Mouse (Mus musculus): ENCODE measurements around the gene Ccm2.

The Ccm2 gene

DNA sequence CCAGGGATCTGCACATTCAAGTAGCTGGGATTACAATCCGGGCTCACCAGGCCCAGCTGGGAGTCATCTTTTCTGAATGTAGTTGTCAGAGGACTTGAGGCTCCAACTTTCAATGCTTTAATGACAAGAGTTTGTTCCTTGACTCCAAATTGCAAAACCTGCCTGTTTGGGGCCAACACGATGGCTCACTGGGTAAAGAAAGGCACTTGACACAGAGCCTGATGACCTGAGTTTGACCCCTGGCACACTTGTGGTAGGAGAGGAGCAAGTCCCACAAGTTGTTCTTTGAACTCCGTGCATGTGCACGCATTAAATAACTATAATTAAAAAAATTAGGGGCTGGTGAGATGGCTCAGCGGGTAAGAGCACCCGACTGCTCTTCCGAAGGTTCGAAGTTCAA is 16.7 kb upstream of the Ccm2 start:
- DNase-seq (ENCODE audit: low spot score) = no peak

DNA sequence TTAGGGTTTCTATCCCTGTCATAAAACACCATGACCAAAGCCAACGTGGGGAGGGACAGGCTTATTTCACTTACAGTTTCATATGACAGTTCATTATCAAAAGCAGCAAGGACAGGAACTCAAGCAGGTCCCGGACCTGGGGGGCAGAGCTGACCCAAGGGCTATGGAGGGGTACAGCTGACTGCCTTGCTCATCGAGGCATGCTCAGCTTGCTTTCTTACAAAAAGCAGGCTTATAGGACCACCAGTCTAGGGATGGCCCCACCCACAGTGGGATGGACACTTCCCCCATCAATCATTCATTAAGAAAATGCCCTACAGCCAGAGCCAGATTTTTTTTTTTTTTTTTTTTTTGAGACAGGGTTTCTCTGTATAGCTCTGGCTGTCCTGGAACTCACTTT is 15.9 kb upstream of the Ccm2 start:
- DNase-seq (ENCODE audit: low spot score) = no peak

DNA sequence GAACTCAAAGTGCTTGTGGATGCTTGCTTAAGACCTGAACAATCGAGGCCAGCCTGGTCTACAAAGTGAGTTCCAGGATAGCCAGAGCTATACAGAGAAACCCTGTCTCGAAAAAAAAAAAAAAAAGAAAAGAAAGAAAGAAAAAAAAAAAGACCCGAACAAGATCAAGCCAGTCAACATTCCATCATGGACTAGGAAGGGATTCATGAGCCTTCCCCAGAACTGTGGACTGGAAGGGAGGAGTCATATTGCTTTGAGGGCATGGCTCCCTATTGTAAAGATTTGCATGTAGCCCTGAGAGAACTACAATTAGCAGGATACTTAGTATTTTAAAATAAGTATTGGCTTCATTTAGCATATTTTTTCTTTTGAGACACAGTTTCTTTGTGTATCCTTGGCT is 2.0 kb upstream of the Ccm2 start:
- no peak for DNase-seq (ENCODE audit: low spot score)

DNA sequence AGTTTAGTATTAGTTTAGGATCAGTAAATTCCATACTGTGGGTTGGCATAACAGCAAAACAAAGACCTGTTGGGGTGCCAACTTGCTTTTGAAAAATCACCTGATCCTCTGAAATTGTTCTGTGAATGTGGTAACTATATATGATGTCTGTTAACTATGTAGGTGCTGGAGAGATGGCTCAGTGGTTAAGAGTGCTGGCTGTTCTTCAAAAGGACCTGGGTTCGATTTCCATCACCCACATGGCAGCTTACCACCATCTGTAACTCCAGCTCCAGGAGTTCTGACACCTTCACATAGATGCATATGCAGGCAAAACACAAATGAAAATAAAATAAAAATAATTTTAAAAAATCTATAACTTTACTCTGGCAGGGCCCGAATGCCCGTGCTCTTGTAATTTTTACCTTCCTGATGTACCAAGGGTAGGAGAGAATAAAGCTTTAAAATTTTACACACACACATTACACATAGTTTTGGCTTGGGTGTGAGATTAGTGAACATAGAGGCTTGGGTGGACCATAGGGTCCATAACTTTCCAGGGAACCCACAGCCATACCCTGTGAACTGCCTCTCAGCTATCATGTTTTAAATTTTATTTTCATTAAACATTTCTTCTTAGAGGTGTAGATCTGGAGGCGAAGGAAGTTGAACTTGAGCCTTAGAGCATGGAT is 1.4 kb upstream of the Ccm2 start:
- DNase-seq (ENCODE audit: low spot score) = no peak

DNA sequence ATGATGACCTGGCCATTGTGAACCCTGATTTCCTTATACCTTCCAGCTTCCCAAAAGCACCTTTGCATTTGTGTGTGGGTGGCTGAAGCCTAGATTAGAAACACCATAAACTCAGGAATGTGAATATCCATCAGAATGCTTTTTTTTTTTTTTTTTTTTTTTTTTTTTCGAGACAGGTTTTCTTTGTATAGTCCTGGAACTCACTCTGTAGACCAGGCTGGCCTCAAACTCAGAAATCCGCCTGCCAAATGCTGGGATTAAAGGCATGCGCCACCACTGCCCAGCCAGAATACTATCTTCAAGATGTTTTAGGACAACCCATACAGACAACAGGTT is 862 bp upstream of the Ccm2 start:
- no peak for DNase-seq (ENCODE audit: low spot score)

DNA sequence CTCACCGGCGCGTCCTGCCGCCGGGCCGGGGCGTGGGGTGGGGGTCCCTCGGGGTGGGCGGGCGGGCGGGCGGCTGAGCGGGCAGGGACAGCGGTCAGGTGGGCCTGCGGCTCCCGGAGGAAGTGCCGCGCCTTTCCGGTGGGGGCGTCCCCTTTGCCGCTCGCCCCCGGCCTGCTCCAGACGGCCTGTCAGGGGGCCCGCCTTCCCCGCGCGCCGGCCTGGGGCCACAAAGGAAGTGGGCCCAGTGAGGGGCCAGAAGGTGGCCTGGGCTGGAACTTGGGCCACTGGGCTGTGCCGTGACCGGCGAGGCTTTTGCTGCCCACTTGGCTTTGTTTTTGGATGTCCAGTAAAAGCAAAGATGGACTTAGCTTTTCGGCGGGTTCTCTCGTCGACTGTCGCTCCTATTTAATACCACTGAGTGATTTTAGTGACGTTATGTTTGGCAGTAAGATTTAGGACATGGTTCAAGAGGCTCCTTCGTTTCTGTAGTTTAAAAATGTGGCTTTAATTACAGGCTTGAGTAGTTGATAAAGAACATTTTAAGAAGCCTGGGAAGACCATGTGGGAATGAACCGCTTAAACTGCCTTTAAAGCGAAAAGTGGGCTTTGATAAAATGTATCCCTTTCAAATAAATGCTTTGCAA is 472 bp downstream of the Ccm2 start:
- peak; percentile 22 for DNase-seq (ENCODE audit: low spot score)

DNA sequence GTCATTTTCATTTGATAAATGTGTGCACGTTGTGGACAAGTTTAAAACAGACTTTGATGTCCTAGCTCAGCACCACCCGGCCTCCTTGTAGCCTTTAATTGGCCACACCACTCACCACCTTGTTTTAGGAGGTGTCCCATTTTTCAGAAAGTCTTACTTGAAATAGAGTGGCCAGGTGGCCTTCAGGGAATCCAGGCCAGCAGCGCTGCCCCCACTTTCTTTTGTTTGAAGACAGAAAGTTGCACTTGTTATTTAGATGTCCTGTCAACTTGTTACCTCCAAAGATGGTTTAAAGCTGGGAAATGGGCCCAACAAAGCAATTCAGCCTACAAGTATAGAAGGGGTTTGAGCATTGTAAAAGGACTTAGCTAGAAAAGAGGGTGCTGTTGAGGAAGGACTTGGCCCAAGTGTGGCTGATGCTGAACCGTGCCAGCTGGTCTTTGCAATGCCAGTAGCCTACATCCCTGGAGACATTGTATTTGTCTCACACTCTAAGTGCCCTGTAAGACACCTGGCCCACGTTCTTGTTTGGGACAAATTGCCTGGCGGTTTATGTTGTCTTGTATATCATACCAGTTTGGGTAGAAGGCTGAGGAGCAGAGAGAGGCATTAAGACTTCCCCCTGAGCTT is 1.1 kb downstream of the Ccm2 start:
- DNase-seq (ENCODE audit: low spot score) = no peak

DNA sequence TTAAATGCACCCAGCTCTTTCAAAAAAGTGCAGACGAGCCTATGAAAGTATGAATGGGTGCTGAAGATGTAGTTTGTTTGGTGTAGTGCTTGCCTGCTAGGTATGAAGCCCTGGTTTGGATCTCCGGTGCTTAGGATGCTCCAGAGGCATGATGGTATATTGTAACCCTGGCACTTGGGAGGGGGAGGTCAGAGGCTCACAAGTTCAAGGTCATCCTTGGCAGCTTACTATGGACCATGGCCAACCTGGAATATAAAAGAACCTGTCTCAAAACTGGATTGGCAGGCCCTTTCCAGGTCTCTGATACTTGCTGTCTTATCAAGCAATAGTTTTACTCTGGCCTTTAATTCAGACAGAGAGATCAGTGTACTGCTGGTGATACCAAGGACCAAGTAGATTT is 3.1 kb downstream of the Ccm2 start:
- no peak for DNase-seq (ENCODE audit: low spot score)

DNA sequence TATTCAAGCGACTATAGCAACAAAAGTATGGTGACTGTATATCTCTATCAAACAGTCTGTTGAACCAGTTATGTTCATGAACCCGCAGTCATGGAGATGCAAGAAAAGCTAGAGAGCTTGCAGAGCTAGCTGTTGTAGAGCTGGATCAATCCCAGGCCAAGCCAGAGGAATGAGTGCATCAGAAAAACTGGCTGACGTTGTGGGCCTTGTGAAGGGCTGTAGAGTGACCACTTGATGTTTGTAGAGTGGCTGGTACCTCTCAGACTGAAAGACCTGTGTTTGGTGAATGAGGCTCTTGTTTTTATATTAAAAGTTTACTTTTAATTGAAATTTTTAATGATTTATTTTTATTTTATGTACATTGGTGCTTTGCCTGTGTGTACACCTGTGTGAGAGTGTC is 3.5 kb downstream of the Ccm2 start:
- DNase-seq (ENCODE audit: low spot score) = no peak

DNA sequence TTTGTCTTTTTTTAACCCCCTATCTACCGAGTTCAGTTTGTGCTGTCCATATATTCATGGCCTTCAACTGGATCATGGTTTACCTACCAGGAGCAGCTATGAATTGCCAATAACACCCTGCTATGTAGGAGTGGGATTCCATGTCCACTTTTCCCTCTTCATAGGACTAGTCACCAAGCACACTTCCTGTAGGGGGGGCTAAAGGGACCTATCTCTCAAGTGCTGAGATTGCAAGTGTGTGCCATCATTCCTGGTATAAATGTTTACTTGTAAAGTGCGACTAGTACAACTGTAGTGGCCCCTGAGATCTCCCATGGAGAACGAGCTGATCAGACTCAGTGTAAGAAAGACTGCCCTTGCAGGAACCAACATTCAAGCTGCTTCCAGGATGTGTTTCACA is 11.5 kb downstream of the Ccm2 start:
- DNase-seq (ENCODE audit: low spot score) = no peak

DNA sequence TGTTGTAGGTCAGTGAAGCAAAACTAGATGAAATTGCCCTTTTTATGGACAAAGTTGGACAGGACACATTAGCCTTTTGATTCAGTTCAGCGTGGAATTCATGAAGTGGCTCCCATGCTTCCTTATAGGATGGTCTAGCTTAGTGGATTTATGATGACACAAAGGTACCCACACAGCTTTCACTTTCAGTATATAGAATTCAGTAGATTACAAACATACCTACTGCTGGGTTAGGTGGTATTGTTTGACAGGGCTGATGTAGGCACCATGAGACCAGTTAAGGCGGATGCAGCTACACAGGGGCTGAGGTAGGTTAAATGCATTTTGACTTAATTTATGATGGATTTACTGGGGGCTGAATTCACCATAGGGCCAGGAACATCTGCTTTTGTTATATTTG is 13.3 kb downstream of the Ccm2 start:
- no peak for DNase-seq (ENCODE audit: low spot score)

DNA sequence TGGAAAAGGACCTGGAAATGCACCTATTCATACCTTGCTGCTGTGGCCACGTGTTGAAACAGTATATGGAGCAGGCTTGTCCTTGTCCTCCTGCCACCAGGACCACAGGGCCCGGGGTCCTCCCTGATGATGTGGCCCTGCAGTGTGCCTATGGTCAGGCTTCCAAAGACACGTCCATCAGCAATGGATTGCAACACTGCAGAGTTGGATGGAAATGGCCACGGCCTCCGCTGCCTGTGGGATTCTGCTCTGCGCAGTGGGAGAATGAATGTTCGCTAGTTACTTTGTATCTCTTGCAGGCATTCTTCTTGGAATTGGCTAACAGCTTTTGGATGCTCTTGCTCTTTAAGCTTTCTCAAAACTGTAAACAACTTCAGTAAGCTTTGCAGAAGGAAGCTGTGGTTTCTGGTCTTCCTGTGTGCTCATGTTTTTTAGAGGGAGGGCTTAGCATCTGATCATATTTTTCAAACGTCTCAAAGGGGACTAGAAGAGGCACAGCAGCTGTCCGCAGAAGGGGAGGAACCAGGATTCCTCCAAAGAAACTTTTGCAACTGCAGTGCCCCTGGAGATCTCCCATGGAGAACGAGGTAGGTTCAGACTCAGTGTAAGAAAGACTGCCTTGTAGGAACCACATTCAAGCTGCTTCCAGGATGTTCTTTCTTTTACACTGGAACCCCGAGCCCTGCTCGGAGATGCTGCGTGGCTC is 14.1 kb downstream of the Ccm2 start:
- no peak for DNase-seq (ENCODE audit: low spot score)

DNA sequence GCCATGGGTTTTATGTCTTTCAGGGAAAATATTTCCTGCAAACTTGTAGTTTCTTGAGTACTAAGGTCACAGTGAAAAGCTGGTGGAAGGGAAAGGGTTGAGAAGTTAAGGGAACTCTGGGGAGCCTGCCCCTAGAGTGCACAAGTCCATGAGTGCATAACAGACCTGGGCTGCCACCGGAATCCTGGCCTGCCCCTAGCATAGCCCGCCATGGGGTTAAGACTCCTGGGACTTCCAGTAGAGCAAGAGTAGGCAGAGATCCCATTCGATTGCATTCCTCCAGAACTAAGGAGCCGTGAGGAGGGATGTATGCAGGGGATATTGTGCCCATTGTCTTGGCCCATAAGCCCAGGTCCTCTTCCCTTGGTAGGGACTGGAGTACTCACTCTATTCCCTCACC is 14.8 kb downstream of the Ccm2 start:
- DNase-seq (ENCODE audit: low spot score) = no peak

DNA sequence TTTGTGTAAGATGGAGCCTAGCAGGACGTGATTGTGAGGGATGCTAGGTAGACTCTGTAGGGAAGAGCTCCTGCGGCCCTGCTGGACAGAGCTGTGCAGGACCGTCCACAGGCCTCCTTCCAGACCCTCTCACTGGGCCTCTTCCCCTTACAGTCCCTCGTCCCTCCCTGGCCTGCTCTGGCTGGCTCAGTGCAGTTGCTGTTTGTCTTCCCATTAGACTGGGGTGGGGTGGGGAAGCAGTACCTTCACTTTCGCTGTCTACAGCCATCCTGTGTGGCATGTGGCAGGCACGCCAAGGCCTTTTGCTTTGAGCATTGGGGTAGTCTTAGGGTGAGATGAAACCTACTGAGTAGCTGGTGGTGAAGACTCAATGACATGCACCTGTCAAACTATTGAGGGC is 15.7 kb downstream of the Ccm2 start:
- DNase-seq (ENCODE audit: low spot score) = no peak

DNA sequence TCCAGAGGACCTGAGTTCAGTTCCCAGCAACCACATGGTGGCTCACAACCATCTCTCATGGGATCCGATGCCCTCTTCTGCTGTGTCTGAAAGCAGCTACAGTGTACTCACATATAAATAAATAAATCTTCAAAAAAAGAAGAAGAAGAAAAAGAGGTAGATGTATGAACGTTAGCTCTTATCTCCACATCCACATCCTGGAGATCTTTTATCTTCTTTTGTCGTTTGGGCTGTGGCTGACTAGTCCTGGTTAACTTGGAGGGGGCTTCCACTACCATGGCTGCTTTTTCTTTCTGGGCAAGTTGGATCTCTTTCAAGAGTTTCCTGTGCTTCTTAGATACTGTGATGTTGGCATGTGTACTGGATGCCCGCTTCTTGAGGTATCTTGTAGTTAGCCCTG is 16.5 kb downstream of the Ccm2 start:
- no peak for DNase-seq (ENCODE audit: low spot score)

DNA sequence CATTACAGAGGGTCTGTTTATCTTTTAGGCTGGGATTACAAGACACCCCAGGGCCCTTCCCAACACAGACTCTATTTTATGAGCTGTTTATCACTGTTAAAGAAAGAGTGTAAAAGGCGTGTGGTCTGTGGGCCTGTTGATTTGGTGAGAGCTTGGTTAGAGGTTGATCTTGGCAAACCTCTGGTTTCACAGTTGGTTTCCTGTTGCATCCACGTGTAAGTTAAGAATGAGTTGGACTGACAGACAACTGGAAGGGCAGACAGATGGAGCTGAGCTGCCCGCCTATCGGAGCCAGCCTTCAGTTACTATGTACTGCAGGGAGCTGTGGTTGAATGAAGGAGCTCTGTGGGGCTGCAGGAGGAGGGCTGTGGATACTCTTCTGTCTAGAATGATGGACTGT is 19.8 kb downstream of the Ccm2 start:
- no peak for DNase-seq (ENCODE audit: low spot score)

DNA sequence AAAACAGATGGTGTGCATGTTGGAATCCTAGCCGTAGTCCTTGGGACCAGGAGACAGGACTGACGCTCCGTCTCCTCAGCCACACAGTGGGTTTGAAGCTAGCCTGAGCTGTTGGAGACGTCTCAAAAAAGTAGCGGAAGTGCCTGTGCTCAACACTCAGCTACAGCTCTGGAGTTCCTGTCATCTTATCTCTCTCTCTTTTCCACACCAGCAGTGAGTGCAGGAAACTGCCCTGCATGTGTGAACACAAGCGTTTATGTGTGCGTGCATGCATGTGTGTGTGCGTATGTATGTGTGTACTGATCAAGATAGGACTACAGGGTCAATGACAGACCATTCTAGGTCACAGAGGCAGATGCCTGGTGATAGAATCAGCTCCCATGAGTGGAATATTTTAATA is 21.3 kb downstream of the Ccm2 start:
- no peak for DNase-seq (ENCODE audit: low spot score)

DNA sequence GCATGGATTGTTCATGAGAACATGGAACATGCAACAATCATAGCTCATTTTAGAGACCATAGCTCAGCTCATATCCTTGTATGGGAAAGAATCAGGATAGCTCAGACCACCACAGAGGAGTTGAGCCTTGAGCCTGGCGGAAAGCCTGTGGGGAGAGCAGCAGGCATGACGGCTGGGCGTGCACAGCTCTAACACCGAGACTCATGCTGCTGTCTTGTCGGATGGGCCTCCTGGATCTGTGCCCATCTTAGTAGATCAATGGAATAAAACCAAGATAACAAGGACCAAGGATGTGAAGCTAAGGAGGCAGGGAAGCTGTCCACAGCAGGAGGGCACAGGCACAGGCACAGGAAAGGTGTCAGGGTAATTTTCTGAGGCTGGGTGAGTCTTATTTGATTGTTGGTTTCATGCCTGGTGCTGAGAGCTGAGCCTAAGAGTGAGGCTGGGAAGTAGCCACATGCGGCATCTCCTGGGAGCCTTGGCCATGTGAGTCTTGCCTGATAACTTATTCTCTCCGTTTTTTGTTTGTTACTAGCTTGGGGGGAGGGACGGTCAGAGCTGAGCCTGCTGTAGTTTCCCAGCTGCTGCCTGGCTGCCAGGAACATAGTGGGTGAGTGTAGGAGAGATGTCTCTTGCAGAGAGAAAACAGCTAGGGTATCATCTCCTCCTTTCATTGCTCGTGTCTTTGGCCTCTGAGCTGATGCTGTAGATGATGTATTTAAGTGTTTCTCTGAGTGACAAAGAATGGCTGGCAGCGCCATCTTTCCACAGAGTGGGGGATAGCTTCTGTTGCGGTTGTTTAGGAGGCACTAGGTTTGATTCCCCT is 22.1 kb downstream of the Ccm2 start:
- DNase-seq (ENCODE audit: low spot score) = no peak

DNA sequence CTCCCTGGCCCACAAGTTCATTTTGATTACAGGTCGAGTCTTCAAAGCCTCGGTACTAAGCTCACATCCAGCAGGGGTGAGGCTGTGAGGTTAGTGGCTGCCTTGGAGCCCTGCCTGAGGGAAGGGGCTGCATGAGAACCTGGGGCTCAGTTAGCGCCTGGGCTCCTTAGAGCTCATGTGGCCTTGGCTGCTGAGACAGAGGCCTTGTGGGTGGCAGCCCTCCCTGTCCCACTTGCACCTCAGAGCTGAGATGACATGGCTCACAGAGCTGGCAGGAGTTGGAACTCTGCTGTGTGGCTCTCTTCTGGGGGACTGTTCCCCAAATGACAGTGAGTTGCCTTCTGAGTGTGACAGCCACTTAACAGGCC is 22.7 kb downstream of the Ccm2 start:
- no peak for DNase-seq (ENCODE audit: low spot score)

DNA sequence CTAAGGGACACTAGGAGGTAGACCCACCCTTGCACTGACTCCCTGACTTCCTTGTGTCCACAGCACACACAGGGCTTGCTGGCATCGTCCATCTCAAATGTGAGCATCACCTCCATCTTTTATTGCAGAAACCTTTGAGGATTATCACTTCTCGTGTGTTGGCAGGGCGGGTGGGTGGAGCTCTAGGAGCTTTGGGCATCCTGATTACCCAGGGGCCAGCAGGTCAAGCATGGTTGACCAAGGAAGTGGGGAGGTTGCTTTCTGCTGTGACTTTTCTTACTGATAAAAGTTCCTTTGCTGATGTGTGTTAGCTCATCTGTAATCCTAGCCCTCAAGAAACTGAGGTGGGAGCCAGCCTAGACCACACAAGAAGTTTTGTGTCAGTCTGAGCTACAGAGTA is 29.5 kb downstream of the Ccm2 start:
- no peak for DNase-seq (ENCODE audit: low spot score)

DNA sequence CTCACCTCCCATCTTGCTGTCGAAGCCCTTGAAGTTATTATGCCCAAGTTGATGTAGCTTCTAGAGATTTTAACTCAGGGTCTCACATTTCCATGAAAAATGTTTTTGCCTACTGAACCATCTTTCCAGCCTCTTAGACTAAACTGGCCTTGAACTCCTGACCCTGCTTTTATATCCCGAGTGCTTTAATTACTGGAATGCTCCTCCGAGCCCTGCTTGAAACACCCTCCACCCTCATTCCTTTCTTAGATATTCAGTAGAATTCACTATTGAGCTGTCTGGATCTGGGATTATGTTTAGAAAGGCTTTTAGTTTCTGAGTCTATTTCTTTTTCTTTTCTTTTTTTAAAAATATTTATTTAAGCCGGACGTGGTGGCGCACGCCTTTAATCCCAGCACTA is 32.7 kb downstream of the Ccm2 start:
- DNase-seq (ENCODE audit: low spot score) = no peak

DNA sequence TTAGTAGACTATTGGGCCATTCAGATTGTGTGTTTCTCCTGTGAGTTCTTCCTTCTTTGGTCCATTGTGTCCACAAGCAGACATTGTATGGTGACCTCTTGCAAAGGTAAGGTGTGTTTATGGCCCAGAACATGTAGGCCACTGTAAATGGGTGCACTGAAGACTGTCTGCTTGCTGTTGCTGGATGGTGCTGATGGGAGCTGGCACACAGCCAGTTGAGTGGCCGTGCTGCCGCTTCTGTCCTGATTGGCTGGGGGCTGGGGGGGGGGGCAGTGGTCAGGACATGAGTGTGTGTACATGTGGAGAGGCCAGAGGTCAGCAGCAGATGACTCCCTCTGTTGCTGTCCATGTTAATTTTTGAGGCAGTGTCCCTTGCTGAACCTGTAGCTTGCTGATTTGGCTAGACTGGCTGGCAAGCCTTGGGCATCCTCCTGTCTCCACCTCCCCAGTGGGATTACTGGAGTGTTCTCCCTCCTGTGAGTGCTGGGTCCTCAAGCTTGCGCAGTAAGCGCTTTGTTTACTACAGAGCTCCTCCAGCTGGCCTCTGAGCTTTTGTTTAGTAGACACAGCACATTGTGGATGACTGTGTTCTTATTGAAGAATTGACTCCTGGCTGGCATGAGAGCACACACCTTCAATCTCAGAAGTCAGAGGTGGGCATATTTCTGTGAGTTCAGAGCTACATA is 33.5 kb downstream of the Ccm2 start:
- no peak for DNase-seq (ENCODE audit: low spot score)

Measured in urinary bladder, postnatal 10 days (tissue).